Mouse (Mus musculus) lung, adult 2 months (tissue): Measurements from ENCODE around the gene Pank4.

Experiments
- CTCF ChIP-seq: fragments of 200-500 bp; IDR thresholded peaks from 2 replicates; pipeline ENCODE4 v1.5.1; 2011; ENCODE audit warnings: mild to moderate bottlenecking, low read length, control low read depth; ENCODE audit not compliant: insufficient read depth
- POLR2A ChIP-seq: fragments of 200-500 bp; IDR thresholded peaks from 2 replicates; pipeline ENCODE4 v1.6.1; 2011; ENCODE audit warnings: low read depth, mild to moderate bottlenecking, control low read depth, low read length, borderline replicate concordance; ENCODE audit errors: extremely low read depth

- no peak for TF ChIP-seq POLR2A
- TF ChIP-seq CTCF = no peak
Measured at GRCm38 (mm10) chr4:154962683-154963082, 1.2 kb upstream of the Pank4 start.
